Mouse (Mus musculus): Measurements from ENCODE around the gene Scn2b. TPM values are rescaled to one million over a fixed set of nuclear protein-coding genes. Genes with fewer than 3 reads are reported as not detected.

The Scn2b gene
- polyA plus RNA-seq (2014; fragmentation: Nextera tagmentation; extraction: Ambion mirVana): 1.4 TPM in 2 replicates

GRCm38 (mm10) chr9:45117741-45118431 lies at the start of gene Scn2b:
Gene Scn2b, plus strand, starts transcription at chr9:45117782.
- Histone ChIP-seq H3K9ac (ENCODE audit: low read length) (peak within 1 kb of the TSS; percentile 78), H3K4me3 (ENCODE audit: control insufficient read depth in 1 of 2, insufficient read depth in 1 of 2, low read depth in 1 of 2, low read length in 2 of 2) (peak within 1 kb of the TSS; percentile 67 to 68), H3K9me3 (ENCODE audit: control insufficient read depth, low read length) (no peaks in the 10 kb centered on the region), H3K4me1 (ENCODE audit: control insufficient read depth in 2 of 2, insufficient read depth in 2 of 2, low read length in 2 of 2) (peaks cover 10 to 17% of the 10 kb centered on the region in 2 experiments), H3K27me3 (ENCODE audit: control insufficient read depth, insufficient read depth, low read length) (peaks cover 7% of the 10 kb centered on the region; the same call in 1 of the 2 replicates), H3K27ac (replicated peaks in 1 of 2; ENCODE audit: control insufficient read depth in 1 of 2, insufficient read depth in 1 of 2, low read depth in 2 of 2, low read length in 2 of 2) (peak within 1 kb of the TSS; percentile 46 to 55; a peak in 3 of 4 replicates), H3K36me3 (ENCODE audit: control insufficient read depth, insufficient read depth, low read length) (no peaks in the 10 kb centered on the region), H3K4me2 (ENCODE audit: low read length) (peak within 1 kb of the TSS; percentile 64)
- under 1% methylated on average over 13 of the region's 13 CpGs for WGBS
- no peak for ATAC-seq (ENCODE audit: insufficient number of reproducible peaks, insufficient read depth, low FRiP score, low read depth)

GRCm38 (mm10) chr9:45071800-45072199 lies 45.8 kb upstream of the Scn2b start:
- Histone ChIP-seq H3K9ac (ENCODE audit: low read length) (no peak overlapping the region), H3K4me2 (ENCODE audit: low read length) (no peak overlapping the region), H3K27ac (replicated peaks in 1 of 2; ENCODE audit: control insufficient read depth in 1 of 2, insufficient read depth in 1 of 2, low read depth in 2 of 2, low read length in 2 of 2) (no peak overlapping the region), H3K4me1 (ENCODE audit: control insufficient read depth in 2 of 2, insufficient read depth in 2 of 2, low read length in 2 of 2) (no peaks in the 10 kb centered on the region), H3K27me3 (ENCODE audit: control insufficient read depth, insufficient read depth, low read length) (no peaks in the 10 kb centered on the region), H3K4me3 (ENCODE audit: control insufficient read depth in 1 of 2, insufficient read depth in 1 of 2, low read depth in 1 of 2, low read length in 2 of 2) (no peak overlapping the region), H3K36me3 (ENCODE audit: control insufficient read depth, insufficient read depth, low read length) (no peaks in the 10 kb centered on the region), H3K9me3 (ENCODE audit: control insufficient read depth, low read length) (no peaks in the 10 kb centered on the region)
- WGBS: 38% methylated on average over 3 of the region's 3 CpGs
- ATAC-seq (ENCODE audit: insufficient number of reproducible peaks, insufficient read depth, low FRiP score, low read depth): no peak

GRCm38 (mm10) chr9:45077859-45078258 lies 39.7 kb upstream of the Scn2b start:
- H3K27ac ChIP-seq (replicated peaks in 1 of 2; ENCODE audit: control insufficient read depth in 1 of 2, insufficient read depth in 1 of 2, low read depth in 2 of 2, low read length in 2 of 2): no peak overlapping the region
- no peak overlapping the region for H3K4me2 ChIP-seq (ENCODE audit: low read length)
- no peak for ATAC-seq (ENCODE audit: insufficient number of reproducible peaks, insufficient read depth, low FRiP score, low read depth)
- no peak overlapping the region for H3K4me3 ChIP-seq (ENCODE audit: control insufficient read depth in 1 of 2, insufficient read depth in 1 of 2, low read depth in 1 of 2, low read length in 2 of 2)
- H3K9ac ChIP-seq (ENCODE audit: low read length): no peak overlapping the region
- peaks cover 7% of the 10 kb centered on the region for H3K27me3 ChIP-seq (ENCODE audit: control insufficient read depth, insufficient read depth, low read length)
- H3K9me3 ChIP-seq (ENCODE audit: control insufficient read depth, low read length): no peaks in the 10 kb centered on the region
- WGBS: 51% methylated on average over 3 of the region's 3 CpGs
- no peaks in the 10 kb centered on the region for H3K36me3 ChIP-seq (ENCODE audit: control insufficient read depth, insufficient read depth, low read length)
- H3K4me1 ChIP-seq (ENCODE audit: control insufficient read depth in 2 of 2, insufficient read depth in 2 of 2, low read length in 2 of 2): no peaks in the 10 kb centered on the region

- peaks cover 8% of the 10 kb centered on the region for H3K27me3 ChIP-seq (ENCODE audit: control insufficient read depth, insufficient read depth, low read length)
- no peak within 1 kb of the TSS for H3K4me2 ChIP-seq (ENCODE audit: low read length)
- no peaks in the 10 kb centered on the region for H3K4me1 ChIP-seq (ENCODE audit: control insufficient read depth in 2 of 2, insufficient read depth in 2 of 2, low read length in 2 of 2)
- no peaks in the 10 kb centered on the region for H3K36me3 ChIP-seq (ENCODE audit: control insufficient read depth, insufficient read depth, low read length)
- WGBS: 82% methylated on average over 5 of the region's 5 CpGs
- no peaks in the 10 kb centered on the region for H3K9me3 ChIP-seq (ENCODE audit: control insufficient read depth, low read length)
- H3K4me3 ChIP-seq (ENCODE audit: control insufficient read depth in 1 of 2, insufficient read depth in 1 of 2, low read depth in 1 of 2, low read length in 2 of 2): no peak within 1 kb of the TSS
- H3K27ac ChIP-seq (replicated peaks in 1 of 2; ENCODE audit: control insufficient read depth in 1 of 2, insufficient read depth in 1 of 2, low read depth in 2 of 2, low read length in 2 of 2): no peak within 1 kb of the TSS
- no peak within 1 kb of the TSS for H3K9ac ChIP-seq (ENCODE audit: low read length)
- ATAC-seq (ENCODE audit: insufficient number of reproducible peaks, insufficient read depth, low FRiP score, low read depth): no peak
Measured at GRCm38 (mm10) chr9:45079011-45079410, 38.6 kb upstream of the Scn2b start, which contains the start of gene Jaml. Gene Jaml, plus strand, starts transcription at chr9:45079183.

GRCm38 (mm10) chr9:45083132-45083531 lies 34.5 kb upstream of the Scn2b start:
- H3K9me3 ChIP-seq (ENCODE audit: control insufficient read depth, low read length): no peaks in the 10 kb centered on the region
- H3K36me3 ChIP-seq (ENCODE audit: control insufficient read depth, insufficient read depth, low read length): no peaks in the 10 kb centered on the region
- no peak overlapping the region for H3K27ac ChIP-seq (replicated peaks in 1 of 2; ENCODE audit: control insufficient read depth in 1 of 2, insufficient read depth in 1 of 2, low read depth in 2 of 2, low read length in 2 of 2)
- H3K4me3 ChIP-seq (ENCODE audit: control insufficient read depth in 1 of 2, insufficient read depth in 1 of 2, low read depth in 1 of 2, low read length in 2 of 2): no peak overlapping the region
- H3K4me1 ChIP-seq (ENCODE audit: control insufficient read depth in 2 of 2, insufficient read depth in 2 of 2, low read length in 2 of 2): no peaks in the 10 kb centered on the region
- 83% methylated on average over 3 of the region's 3 CpGs for WGBS
- peaks cover 8% of the 10 kb centered on the region for H3K27me3 ChIP-seq (ENCODE audit: control insufficient read depth, insufficient read depth, low read length)
- no peak overlapping the region for H3K4me2 ChIP-seq (ENCODE audit: low read length)
- H3K9ac ChIP-seq (ENCODE audit: low read length): no peak overlapping the region
- ATAC-seq (ENCODE audit: insufficient number of reproducible peaks, insufficient read depth, low FRiP score, low read depth): no peak

- Histone ChIP-seq H3K27ac (replicated peaks in 1 of 2; ENCODE audit: control insufficient read depth in 1 of 2, insufficient read depth in 1 of 2, low read depth in 2 of 2, low read length in 2 of 2) (no peak overlapping the region), H3K9me3 (ENCODE audit: control insufficient read depth, low read length) (no peaks in the 10 kb centered on the region), H3K4me2 (ENCODE audit: low read length) (no peak overlapping the region), H3K27me3 (ENCODE audit: control insufficient read depth, insufficient read depth, low read length) (peaks cover 4% of the 10 kb centered on the region; the same call in 1 of the 2 replicates), H3K4me3 (ENCODE audit: control insufficient read depth in 1 of 2, insufficient read depth in 1 of 2, low read depth in 1 of 2, low read length in 2 of 2) (no peak overlapping the region), H3K9ac (ENCODE audit: low read length) (no peak overlapping the region), H3K4me1 (ENCODE audit: control insufficient read depth in 2 of 2, insufficient read depth in 2 of 2, low read length in 2 of 2) (no peaks in the 10 kb centered on the region), H3K36me3 (ENCODE audit: control insufficient read depth, insufficient read depth, low read length) (no peaks in the 10 kb centered on the region)
- WGBS: 66% methylated on average over 5 of the region's 5 CpGs
- no peak for ATAC-seq (ENCODE audit: insufficient number of reproducible peaks, insufficient read depth, low FRiP score, low read depth)
Measured at GRCm38 (mm10) chr9:45084556-45084955, 33.0 kb upstream of the Scn2b start.

- no peak overlapping the region for H3K27ac ChIP-seq (replicated peaks in 1 of 2; ENCODE audit: control insufficient read depth in 1 of 2, insufficient read depth in 1 of 2, low read depth in 2 of 2, low read length in 2 of 2)
- ATAC-seq (ENCODE audit: insufficient number of reproducible peaks, insufficient read depth, low FRiP score, low read depth): no peak
- no peak overlapping the region for H3K4me2 ChIP-seq (ENCODE audit: low read length)
- no peaks in the 10 kb centered on the region for H3K36me3 ChIP-seq (ENCODE audit: control insufficient read depth, insufficient read depth, low read length)
- peaks cover 4% of the 10 kb centered on the region; the same call in 1 of the 2 replicates for H3K27me3 ChIP-seq (ENCODE audit: control insufficient read depth, insufficient read depth, low read length)
- no peaks in the 10 kb centered on the region for H3K9me3 ChIP-seq (ENCODE audit: control insufficient read depth, low read length)
- H3K4me3 ChIP-seq (ENCODE audit: control insufficient read depth in 1 of 2, insufficient read depth in 1 of 2, low read depth in 1 of 2, low read length in 2 of 2): no peak overlapping the region
- no peak overlapping the region for H3K9ac ChIP-seq (ENCODE audit: low read length)
- H3K4me1 ChIP-seq (ENCODE audit: control insufficient read depth in 2 of 2, insufficient read depth in 2 of 2, low read length in 2 of 2): no peaks in the 10 kb centered on the region
- WGBS: 70% methylated on average over 12 of the region's 12 CpGs
Measured at GRCm38 (mm10) chr9:45085741-45086690, 31.6 kb upstream of the Scn2b start.
